Mouse (Mus musculus): ENCODE measurements around the gene Ndufa7. TPM values are rescaled to one million over a fixed set of nuclear protein-coding genes. Genes with fewer than 3 reads are reported as not detected.

The Ndufa7 gene
- total RNA-seq (2021), result 100 to 1,000 TPM; 326 to 339 TPM
- long read RNA-seq, experiment 1, transcript Ndufa7-204 (2 exons, 610 nt), result minor isoform, 56 of 1,164 reads
- long read RNA-seq, experiment 1, transcript Ndufa7-201 (4 exons, 528 nt), result major isoform, 1,068 of 1,164 reads
- long read RNA-seq, experiment 1, transcript Ndufa7-202 (3 exons, 438 nt), result minor isoform, 12 of 1,164 reads
- long read RNA-seq, experiment 1, partial matches to known transcripts, result 6 of 1,164 reads
- long read RNA-seq, experiment 1, other reads (novel, unspliced or antisense), result 17 of 1,164 reads
- long read RNA-seq, experiment 2, transcript Ndufa7-202 (3 exons, 438 nt), result minor isoform, 8 of 790 reads
- long read RNA-seq, experiment 2, transcript Ndufa7-201 (4 exons, 528 nt), result major isoform, 728 of 790 reads
- long read RNA-seq, experiment 2, transcript Ndufa7-204 (2 exons, 610 nt), result minor isoform, 37 of 790 reads
- long read RNA-seq, experiment 2, partial matches to known transcripts, result 2 of 790 reads
- long read RNA-seq, experiment 2, other reads (novel, unspliced or antisense), result 12 of 790 reads

DNA sequence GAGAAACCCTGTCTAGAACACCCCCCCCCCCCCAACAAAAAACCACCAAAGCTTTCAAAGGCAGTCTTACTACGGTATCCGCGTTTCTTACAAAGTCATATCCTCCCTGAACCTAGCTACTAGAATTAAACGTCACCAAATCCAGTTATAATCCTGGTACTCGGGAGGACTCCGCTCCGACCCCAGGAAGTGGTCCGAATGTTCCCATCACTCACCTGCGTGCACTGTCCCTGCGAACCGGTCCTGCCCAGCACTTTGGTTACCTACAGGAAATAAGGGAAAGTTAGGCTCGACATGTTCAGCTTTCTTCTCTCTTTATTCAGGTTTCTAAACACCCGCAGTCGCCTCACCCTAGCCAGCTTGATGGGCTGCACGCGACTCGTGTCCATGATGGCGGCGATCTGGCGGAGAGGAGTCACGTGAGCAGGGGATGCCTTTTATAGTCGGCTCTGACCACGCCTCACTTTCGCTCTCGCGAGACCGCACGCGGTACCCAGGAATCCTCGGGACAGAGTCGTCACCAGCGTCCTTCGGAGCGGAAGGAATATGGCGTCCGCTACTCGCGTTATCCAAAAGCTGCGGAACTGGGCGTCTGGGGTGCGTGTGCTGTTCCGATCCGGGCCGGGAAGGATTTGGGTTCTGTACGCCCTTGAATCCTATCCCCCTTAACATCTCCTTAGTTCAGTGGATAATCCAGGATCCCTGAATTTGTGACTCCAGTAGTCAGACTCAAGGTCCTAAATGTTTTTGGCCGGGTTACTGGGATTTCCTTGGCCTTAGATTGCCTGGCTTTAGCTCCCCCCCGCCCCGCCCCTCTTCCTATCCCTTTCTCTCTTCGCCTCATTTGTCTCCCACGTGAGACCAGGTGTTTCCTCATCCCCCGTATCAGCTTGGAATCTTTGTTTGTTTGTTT is at the start of gene Ndufa7, which contains the start of gene Rps28:
Gene Ndufa7 (plus strand): TSS at position 489 of the 913 bp plus-strand sequence.
Gene Rps28 (minus strand): TSS at position 479 of the 913 bp plus-strand sequence.
- peak; percentile 96 for DNase-seq

- DNase-seq, result no peak
Measured at GRCm38 (mm10) chr17:33774573-33775155, 49.7 kb upstream of the Ndufa7 start.

- no peak for DNase-seq
Measured at GRCm38 (mm10) chr17:33775287-33775686, 49.1 kb upstream of the Ndufa7 start.

DNA sequence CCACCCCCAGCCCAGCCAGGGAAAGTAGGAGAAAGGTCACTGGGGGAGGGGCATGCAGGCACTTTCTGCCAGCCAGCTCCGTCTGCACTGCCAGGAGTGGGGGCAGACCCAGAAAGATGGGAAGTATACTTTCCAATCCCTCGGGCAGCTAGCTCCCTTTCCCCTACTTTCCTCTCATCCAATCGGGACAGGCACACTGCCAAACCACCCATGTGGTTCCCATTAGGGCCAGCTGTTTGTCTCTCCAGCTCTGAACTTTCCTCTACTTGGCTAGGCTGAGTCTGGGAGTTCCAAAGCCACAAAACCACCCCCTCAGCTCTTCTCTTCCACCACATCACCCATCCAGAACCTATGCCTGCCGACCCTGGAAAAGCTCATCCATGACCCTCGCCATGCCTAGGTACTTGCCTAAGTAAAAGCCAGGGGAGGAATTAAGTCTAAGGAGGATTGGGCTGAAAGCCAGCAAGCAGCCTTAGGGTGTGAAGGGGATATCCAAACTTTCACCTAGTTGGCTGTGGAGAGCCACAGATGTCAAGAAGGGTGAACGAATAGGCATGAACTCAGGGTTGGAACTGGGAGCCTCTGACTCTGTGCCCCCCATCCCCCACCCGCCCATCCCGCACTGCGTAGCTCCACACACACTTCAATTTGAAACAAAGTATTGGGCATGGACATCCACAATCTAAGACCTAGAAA is 45.0 kb upstream of the Ndufa7 start:
- peak; percentile 93 for DNase-seq

- DNase-seq, result no peak
Measured at GRCm38 (mm10) chr17:33779967-33780295, 44.4 kb upstream of the Ndufa7 start.

DNA sequence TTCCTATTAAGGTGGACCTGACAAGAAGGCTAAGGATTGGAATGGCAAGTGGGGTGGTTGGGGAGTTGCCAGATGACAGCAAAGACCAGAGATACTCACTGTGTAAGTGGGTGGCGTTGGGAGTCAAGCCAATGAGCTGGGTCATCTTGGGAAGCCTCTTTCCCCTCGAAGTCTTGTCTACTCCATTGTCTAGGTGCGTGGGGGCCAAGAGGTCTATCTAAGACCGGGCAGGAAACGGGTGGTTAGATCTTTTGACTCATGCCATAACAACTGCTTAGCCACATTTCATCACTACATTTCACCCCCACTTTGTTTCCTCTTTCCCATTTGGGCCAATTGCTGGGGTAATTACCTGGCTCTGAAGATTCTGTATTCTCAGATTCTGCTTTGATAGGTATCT is 43.9 kb upstream of the Ndufa7 start:
- DNase-seq, result no peak

GRCm38 (mm10) chr17:33781124-33781977 is 43.0 kb upstream of the Ndufa7 start, which contains the start of gene Angptl4:
TSS of gene Angptl4 (minus strand) at chr17:33781830.
- peak; percentile 80 for DNase-seq

DNA sequence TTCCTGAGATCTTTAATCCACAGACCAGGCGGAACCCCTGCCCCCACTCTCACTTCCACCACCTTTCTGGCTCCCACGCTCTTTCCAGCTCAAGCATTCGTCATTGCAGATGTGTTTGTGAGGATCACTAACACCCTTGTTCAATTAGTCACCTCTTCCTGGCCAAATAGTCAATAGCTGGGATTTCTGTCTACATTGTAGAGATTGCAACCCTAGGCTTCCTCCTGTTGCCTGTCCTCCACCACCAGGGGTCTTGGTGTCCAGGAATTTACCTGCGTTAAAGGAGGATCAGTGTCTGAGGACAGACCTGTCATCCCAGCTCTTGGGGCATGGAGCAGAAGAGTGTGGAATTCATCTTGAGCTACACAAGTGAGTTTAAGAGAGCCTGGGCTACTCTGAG is 42.3 kb upstream of the Ndufa7 start:
- DNase-seq, result no peak

DNA sequence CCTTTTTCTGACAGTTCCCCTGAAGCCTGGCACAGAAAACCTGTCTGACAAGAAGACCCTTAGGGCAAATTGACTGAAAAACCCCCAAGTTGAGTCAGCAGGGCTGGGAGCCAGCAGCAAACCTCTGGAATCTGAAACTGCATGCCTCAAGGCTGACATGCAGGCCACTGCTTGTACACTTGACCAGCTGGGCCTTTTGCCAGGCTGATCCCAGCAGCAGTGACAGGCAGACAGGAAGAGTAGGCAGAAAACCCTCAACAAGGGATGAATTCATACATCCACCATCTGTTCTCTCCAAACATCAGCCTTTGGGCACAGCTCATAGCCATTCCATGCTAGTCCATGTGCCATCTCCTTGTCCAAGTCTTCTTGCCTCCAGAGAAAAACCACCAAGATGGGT is 41.0 kb upstream of the Ndufa7 start:
- peak; percentile 78 for DNase-seq

DNA sequence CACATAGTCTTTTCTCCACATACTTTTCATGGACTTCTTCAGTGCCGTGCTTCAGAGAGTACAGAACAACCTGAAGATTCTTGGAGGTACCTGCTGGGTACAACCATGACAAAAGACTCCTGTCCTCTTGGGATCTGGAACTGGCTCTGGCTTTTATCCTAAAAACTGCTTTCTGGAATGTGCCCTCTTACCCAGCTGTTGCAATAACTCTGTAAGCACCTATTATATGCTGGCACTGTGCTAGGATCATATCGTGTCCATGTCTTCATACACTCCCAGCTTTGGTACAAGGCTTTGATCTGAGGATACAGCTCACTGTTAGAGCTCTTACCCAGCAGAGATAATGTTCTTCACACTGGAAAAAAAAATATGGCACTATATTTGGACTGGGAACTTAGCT is 39.4 kb upstream of the Ndufa7 start:
- no peak for DNase-seq

- no peak for DNase-seq
Measured at GRCm38 (mm10) chr17:33786375-33786774, 38.0 kb upstream of the Ndufa7 start.

DNA sequence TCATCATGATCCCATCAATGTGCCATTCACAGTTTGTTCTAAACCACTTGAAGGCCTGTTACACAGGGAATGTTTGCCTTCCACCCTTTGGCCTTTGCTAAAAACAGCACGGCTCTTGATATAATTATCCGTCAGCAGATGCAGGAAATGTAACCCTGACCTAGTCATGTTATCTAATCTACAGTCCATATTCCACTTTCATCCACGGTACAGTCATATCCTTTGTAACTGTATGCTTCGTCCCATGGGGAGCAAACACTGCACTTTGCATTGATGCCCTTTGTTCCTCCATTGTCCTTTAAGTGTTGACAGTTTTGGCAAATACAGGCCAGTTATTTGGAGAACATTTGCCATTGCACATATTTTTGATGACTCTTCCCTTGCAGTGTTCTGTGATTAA is 35.6 kb upstream of the Ndufa7 start:
- peak; percentile 20 for DNase-seq

DNA sequence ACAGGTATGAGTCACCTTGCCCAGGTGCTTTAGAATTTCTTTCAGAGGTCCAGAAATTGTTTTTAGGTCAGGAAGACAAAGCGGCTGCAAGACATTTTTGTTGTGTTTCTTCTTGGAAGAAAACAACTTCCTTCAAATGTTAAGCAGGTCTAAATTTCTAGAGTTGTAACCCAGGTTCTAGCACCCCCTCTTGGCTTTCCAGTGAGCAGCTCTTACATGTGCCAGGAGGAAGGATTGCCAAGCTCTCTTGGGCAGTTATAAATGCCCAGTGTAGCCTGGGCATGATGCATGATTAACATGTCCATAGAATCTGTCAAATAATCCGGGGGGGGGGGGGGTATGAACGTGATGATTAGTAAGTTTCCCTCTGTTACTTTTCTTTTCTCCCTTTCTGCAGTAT is 26.1 kb upstream of the Ndufa7 start:
- no peak for DNase-seq

DNA sequence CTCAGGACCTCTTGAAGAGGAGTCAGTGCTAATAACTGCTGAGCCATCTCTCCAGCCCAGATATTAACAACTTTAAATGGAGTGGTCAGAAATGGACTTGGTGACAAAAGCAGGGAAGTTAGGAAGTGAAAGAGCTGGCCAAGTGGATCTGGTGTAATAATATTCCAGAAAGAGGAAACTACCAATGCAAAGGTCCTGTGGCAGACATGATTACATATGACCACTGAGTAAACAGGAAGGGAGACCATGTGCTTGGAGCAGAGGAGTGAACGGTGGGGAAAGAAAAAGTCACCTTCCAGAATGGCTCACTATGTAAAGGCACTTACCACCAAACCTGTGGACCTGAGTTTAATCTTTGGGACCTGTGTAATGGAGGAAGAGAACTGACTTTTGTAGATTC is 25.1 kb upstream of the Ndufa7 start:
- DNase-seq, result no peak

GRCm38 (mm10) chr17:33802221-33802620 is 22.2 kb upstream of the Ndufa7 start:
- DNase-seq, result no peak

GRCm38 (mm10) chr17:33804205-33804604 is 20.2 kb upstream of the Ndufa7 start:
- no peak for DNase-seq

DNA sequence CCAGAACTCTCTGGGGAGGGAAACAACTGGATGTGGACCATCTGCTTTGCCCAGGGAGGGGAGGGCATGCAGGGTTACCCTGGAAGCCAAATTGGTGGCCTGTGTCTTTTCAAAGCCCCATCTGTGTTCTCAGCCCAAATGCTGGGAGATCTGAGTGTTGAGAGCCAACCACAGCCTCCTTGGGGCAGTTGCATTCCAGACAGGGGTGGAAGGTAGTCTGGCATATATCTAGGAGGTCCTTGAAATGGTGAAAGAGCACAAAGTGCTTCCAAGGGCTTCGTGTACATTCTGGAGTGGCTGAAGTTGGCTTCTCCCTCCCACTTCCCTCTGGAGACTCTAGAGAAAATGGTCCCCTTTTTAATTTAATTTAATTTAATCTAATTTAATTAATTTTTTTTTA is 19.6 kb upstream of the Ndufa7 start:
- no peak for DNase-seq

GRCm38 (mm10) chr17:33807181-33807888 is 17.0 kb upstream of the Ndufa7 start:
- no peak for DNase-seq

GRCm38 (mm10) chr17:33808192-33808591 is 16.2 kb upstream of the Ndufa7 start:
- no peak for DNase-seq
